Mouse (Mus musculus) brown adipose tissue, adult 24 weeks (tissue): Measurements from ENCODE around the gene Zfp296. TPM values are rescaled to one million over a fixed set of nuclear protein-coding genes. Genes with fewer than 3 reads are reported as not detected.

ENCODE experiments used
- H3K27ac ChIP-seq: fragments of 200-500 bp; replicated peaks from 2 replicates; pipeline ENCODE4 v1.5.1; 2012; ENCODE audit warnings: low read depth, mild to moderate bottlenecking, low read length
- H3K4me1 ChIP-seq: fragments of 200-500 bp; 2 replicates; pipeline ENCODE4 v1.6.1; 2012; ENCODE audit warnings: low read length, mixed read lengths; ENCODE audit not compliant: control insufficient read depth, insufficient read depth, insufficient read length
- H3K4me3 ChIP-seq: fragments of 200-500 bp; 2 replicates; pipeline ENCODE4 v1.5.1; 2012; ENCODE audit warnings: low read depth, mild to moderate bottlenecking, low read length, moderate library complexity; ENCODE audit not compliant: insufficient read depth
- polyA plus RNA-seq: library from polyadenylated mRNA; stranded (reverse); fragments of >200 nt; gene quantifications from 2 replicates; pipeline ENCODE4 v1.2.4, GENCODE M21; 2012; ENCODE audit not compliant: missing spikeins, insufficient read depth, insufficient read length

Zfp296 gene
- polyA plus RNA-seq, 1 experiment = 0.67 TPM

DNA sequence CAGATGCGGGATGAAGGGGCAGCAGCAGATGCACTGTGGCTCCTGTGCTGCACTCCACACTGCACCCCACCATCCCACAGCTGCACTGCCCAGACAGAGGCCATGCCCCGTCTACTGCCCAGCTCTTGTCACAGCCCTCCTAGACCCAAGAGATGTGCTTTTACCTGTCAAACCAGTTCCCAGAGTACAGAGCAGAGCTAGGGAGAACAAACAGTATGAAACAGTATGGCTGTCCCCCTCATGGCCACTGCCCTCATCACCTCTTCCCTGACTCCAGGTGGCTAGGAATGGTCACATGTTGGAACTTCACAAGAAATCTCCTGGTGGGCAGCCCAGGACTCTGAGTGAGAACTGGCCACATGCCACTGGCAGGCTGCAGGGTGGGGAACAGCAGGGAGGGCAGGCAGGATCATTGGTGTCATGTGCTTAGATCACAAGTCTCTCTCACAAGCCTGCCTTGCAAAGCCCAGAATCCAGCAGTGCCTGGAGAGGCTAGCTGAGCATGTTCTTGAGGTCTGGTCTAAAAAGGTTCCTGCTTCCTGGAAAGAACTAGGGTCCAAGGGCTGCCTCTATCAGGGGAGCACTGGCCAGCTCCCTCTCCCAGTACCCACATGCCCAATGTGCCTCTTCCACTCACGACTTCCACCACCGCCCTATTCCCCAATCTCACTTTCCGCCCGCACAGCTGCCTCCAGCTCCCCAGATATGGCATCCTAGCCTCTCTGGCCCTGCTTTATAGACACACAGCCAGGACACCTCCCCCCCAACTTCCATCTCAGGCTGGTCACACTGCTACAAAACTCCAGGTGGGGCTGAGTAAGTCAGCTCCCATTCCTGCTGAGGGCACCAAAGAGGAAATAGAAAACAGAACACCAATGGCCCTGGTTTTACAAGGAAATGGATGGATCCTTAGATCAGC lies 18.8 kb upstream of the Zfp296 start:
- Histone ChIP-seq H3K4me1 (peaks cover 52% of the 10 kb centered on the region), H3K4me3 (no peak overlapping the region), H3K27ac (no peak overlapping the region)

GRCm38 (mm10) chr7:19558965-19559364 lies 18.1 kb upstream of the Zfp296 start:
- H3K27ac ChIP-seq = no peak overlapping the region
- peaks cover 46% of the 10 kb centered on the region for H3K4me1 ChIP-seq
- 0 out of 2 replicates have a peak overlapping the region, but pooled peaks have one; percentile 8 for H3K4me3 ChIP-seq

GRCm38 (mm10) chr7:19560491-19561260 lies 16.4 kb upstream of the Zfp296 start:
- Histone ChIP-seq H3K4me3 (peak overlapping the region; percentile 94), H3K4me1 (peaks cover 36% of the 10 kb centered on the region), H3K27ac (peak overlapping the region; percentile 100; the same call in 1 of the 2 replicates)

DNA sequence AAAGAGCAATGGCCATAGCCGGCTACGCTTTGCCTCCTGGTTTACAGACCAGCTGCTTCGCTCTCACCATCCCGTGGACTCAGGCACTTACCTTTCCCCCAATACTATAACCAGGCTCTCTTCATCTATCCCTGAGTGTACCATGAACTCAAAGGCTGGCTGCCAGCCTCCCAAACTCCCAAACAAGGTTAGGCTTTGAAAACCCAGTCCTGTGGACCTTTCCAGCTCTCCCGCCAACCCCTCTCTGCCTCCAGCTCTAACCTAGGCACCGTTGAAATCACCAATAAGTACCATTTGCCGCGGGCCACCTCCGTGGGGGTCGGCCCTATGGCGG lies 15.7 kb upstream of the Zfp296 start:
- peaks cover 34% of the 10 kb centered on the region for H3K4me1 ChIP-seq
- peak overlapping the region; percentile 100 for H3K27ac ChIP-seq
- H3K4me3 ChIP-seq = peak overlapping the region; percentile 94

GRCm38 (mm10) chr7:19561765-19562642 lies 15.1 kb upstream of the Zfp296 start:
- Histone ChIP-seq H3K27ac (peak overlapping the region; percentile 100), H3K4me1 (peaks cover 28% of the 10 kb centered on the region), H3K4me3 (peak overlapping the region; percentile 94)

GRCm38 (mm10) chr7:19562643-19563410 lies 14.3 kb upstream of the Zfp296 start, which contains the start of gene Ppp1r37:
TSS of gene Ppp1r37 (minus strand) at chr7:19563076.
- H3K4me3 ChIP-seq = peak within 1 kb of the TSS; percentile 94
- H3K27ac ChIP-seq = peak within 1 kb of the TSS; percentile 100
- H3K4me1 ChIP-seq = peaks cover 22% of the 10 kb centered on the region

GRCm38 (mm10) chr7:19563884-19564283 lies 13.2 kb upstream of the Zfp296 start:
- Histone ChIP-seq H3K27ac (no peak overlapping the region), H3K4me3 (0 out of 2 replicates have a peak overlapping the region, but pooled peaks have one; percentile 15), H3K4me1 (peaks cover 15% of the 10 kb centered on the region)

- no peak overlapping the region for H3K27ac ChIP-seq
- no peak overlapping the region for H3K4me3 ChIP-seq
- peaks cover 10% of the 10 kb centered on the region for H3K4me1 ChIP-seq
These were observed 12.6 kb upstream of the Zfp296 start for GRCm38 (mm10) chr7:19564455-19564854.

DNA sequence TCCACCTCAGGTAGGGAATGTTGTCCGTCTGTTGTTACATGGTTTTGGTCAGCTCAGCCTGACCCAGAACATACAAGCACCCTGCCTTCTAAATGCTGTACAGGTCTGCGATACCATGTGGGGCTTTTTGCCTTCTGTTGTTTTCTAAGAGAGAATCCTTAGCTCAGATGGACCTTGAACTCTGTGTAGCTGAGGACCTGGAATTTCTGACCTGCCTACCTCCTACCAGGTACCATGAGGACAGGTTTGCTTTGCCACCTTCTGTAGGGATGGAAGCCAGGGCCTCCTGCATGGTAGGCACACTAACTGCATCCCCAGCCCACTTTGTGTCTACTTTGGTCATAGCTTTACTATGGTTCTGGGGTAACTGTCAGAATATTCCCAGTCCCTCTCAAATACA lies 11.3 kb upstream of the Zfp296 start:
- H3K4me3 ChIP-seq = no peak overlapping the region
- no peaks in the 10 kb centered on the region for H3K4me1 ChIP-seq
- no peak overlapping the region for H3K27ac ChIP-seq

GRCm38 (mm10) chr7:19567426-19567825 lies 9.7 kb upstream of the Zfp296 start:
- Histone ChIP-seq H3K4me3 (no peak overlapping the region), H3K4me1 (0 out of 2 replicates have a peak, but pooled peaks cover 5% of the 10 kb centered on the region), H3K27ac (no peak overlapping the region)

GRCm38 (mm10) chr7:19569647-19570046 lies 7.4 kb upstream of the Zfp296 start:
- Histone ChIP-seq H3K4me3 (no peak overlapping the region), H3K4me1 (0 out of 2 replicates have a peak, but pooled peaks cover 5% of the 10 kb centered on the region), H3K27ac (no peak overlapping the region)

- Histone ChIP-seq H3K27ac (peak overlapping the region; percentile 98), H3K4me1 (peaks cover 7% of the 10 kb centered on the region; the same call in 1 of the 2 replicates), H3K4me3 (peak overlapping the region; percentile 69)
These were observed 3.9 kb upstream of the Zfp296 start for GRCm38 (mm10) chr7:19572926-19573775.

DNA sequence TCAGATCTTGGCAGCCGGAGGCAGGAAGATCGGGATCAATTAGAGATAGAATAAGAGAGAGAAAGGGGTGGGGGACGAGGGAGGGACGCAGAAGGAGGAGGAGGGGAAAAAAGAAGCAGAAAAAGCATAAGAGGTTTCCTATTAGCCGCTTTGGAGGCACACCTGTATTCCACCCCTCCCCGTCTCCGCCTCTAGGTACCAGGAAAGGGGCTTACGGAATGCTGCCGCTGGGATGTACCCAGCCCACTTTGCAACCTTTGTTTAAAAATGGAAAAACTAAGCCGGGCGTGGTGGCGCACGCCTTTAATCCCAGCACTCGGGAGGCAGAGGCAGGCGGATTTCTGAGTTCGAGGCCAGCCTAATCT lies 3.3 kb upstream of the Zfp296 start:
- Histone ChIP-seq H3K4me3 (peak overlapping the region; percentile 69), H3K27ac (peak overlapping the region; percentile 98), H3K4me1 (peaks cover 7% of the 10 kb centered on the region; the same call in 1 of the 2 replicates)
